Mouse (Mus musculus) granulocyte monocyte progenitor cell, adult 5-6 weeks (primary cell): ENCODE results near the gene Dip2b. TPM values are rescaled to one million over a fixed set of nuclear protein-coding genes. Genes with fewer than 3 reads are reported as not detected.
A peak's percentile ranks its signal among the peaks of the same experiment; 100 is the strongest.

ENCODE experiments used
- ATAC-seq: replicated peaks from 2 replicates; pipeline ENCODE4 v1.8.0; 2016; ENCODE audit warnings: mild to moderate bottlenecking, moderate TSS enrichment, inconsistent platforms; ENCODE audit not compliant: poor library complexity, severe bottlenecking
- total RNA-seq, 2 experiments: library from RNA; stranded (forward) in 1 of 2; stranded (reverse) in 1 of 2; fragments of 200-712, 200-1000 nt in 1 of 2; fragments of >200 nt in 1 of 2; fragmentation: Nextera tagmentation in 1 of 2; gene quantifications; 2 replicates each; pipeline ENCODE4 v1.2.3; 2014 to 2017

Gene Dip2b
- total RNA-seq, 2 experiments from 2014 or later = 11.0 to 13.3 TPM

DNA sequence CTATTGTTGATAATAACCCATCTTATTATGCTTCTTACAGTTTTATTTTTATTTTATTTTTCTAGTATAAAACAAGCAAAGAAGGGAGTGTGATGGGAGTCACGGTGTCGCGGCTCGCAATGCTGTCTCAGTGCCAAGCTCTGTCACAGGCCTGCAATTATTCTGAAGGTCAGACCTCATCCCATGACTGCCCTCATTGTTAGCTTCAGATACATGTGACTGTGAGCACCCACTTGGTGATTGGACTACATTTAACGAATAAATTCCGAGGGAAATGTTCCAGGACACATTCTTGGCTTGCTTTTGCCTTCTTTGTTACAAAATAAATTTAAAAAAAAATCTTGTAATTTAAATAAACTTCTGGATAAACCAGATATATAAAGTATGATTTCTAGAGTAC lies 129.3 kb downstream of the Dip2b start:
- ATAC-seq = no peak

DNA sequence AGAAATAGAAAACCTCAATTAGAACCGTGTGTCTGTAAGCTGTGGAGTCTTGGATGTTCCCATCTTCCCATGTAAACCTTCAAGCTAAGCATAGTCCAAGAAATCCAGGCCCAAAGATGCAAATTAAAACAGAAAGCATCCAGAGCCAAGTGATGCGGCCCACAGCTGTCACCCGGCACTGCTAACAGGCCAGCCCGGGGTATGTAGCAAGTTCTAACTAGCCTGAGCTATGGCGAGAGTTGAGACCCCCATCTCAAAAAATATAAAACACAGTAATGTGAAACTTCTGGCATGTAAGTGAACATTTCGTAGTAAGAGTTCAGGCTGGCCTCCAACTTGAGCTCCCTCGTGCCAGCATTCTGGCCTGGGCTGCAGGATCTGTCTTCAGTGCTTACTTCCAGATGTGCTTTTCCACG lies 129.7 kb downstream of the Dip2b start:
- no peak for ATAC-seq

DNA sequence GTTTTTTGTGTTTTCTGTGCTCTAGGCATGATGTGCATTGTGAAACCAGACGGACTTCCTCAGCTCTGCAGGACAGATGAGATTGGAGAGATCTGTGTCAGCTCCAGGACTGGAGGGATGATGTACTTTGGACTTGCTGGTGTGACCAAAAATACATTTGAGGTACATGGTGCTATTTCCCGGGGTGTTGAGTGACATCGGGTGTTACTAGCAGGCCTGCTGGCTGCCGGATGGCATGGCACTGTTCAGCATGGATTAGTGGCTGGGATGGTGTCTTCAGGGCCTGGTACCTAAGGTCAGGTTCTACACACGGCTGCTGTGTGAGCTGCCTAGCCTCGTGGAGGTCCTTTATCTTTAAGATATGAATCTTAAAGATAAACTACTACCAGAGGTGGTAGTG lies 136.7 kb downstream of the Dip2b start:
- ATAC-seq = no peak

DNA sequence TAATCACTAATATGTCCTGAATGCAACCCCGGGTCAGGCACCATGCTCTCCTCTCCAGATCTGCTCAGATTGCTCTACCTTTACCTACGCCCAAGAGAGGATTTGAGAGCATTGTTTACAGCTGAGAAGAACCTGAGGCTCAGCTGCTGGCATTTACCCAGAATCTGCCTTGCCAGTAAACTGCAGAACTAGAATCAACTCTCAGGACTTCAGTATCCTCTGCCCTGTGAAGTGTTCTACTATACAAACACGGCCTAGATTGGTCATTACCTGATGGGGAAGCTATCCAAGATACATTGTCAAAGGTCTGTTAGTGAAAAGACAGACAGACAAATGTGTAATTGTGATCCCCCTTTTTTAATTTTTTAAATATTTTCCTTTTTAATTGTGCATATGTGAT lies 138.7 kb downstream of the Dip2b start:
- ATAC-seq = no peak

DNA sequence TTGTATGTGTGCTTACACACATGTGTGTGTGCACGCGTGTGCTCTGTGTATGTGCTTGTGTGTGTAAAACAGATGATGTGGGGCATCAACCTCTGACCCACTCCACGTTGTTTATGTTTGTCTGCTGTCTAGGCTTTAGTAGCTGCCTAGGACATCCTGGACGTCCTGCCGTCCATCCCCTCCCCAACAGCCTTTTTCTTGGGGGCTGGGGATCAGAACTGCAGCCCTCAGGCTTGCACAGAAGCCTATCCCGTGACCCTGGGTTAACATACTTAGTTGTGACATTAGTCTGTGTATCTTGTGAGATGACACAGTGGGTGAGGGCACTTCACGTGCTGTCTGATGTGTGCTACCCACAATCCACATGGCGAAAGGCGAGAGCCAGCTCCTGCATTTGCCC lies 139.1 kb downstream of the Dip2b start:
- no peak for ATAC-seq

DNA sequence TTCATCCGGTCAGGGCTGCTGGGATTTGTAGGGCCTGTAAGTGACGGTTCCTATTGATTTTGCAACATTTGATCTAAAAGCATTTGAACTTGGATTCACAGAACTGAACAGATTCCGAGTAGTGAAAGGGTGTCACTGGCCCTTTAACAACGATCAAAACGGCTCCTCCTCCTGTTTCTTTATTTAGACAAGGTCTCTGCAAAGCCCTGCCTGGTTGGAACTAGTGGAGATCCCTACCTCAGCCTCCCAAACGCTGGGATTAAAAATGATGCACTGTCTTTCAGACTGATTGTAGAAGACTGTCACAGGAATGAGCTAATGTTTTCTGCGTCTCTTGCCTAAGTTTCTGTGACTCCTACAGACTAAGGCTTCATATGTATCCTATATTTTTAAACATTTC lies 140.0 kb downstream of the Dip2b start:
- no peak for ATAC-seq

DNA sequence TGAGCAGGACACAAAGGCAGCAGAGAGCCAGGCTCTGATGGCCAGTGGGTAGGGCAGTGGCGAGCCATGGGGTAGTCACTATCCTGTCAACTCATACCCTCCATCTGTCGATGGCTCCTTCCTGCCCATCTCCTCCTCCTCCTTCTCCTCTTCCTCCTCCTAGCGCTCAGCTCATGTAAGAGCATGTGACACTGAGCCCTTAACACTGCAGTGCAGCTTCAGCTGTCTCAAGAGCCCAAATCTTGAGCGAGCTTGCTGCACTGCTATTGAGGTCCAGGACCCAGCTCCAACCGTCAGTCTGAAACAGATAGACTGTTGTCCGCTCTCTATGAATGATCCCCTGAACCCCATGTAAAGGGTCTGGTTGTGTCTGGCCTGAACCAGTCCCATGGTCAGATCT lies 141.2 kb downstream of the Dip2b start:
- peak; percentile 66 for ATAC-seq

DNA sequence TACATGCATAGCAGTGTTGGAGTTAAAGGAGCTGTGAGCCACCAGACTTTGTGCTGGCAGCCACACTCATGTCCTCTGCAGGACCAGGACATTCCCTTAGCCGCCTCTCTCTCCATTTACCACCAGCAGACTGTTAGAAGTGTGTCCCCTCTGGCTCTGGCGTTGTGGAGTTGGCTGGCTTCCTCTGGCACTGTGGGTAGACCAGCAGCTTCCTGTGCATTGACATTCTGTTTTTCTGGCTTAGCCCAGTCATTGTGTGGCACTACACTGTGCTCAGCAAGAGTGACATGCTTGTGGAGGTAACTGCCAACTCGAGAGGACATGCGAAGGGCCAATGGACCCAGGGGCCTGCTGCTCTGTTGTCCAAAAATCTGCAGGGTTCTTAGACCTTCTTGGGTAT lies 141.8 kb downstream of the Dip2b start:
- ATAC-seq = peak; percentile 27

DNA sequence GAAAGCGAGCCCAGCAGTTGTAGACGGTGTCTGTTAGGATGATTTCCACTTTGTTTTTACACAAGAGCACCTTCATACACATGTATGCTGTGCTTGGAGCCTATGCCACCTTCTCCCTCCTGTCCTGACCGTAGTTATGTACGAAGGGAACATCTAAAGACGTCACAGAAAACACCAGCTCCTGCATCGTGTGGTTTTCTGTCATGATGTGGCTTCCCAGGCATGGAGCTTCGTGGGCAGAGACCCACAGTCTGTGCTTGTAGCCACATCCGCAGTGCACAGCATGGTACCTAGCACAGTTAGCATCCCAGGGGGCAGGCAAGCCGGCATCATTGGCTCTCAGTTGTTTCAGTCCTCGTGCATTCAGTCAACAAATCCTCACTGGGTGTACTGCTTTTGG lies 143.4 kb downstream of the Dip2b start:
- ATAC-seq = no peak

DNA sequence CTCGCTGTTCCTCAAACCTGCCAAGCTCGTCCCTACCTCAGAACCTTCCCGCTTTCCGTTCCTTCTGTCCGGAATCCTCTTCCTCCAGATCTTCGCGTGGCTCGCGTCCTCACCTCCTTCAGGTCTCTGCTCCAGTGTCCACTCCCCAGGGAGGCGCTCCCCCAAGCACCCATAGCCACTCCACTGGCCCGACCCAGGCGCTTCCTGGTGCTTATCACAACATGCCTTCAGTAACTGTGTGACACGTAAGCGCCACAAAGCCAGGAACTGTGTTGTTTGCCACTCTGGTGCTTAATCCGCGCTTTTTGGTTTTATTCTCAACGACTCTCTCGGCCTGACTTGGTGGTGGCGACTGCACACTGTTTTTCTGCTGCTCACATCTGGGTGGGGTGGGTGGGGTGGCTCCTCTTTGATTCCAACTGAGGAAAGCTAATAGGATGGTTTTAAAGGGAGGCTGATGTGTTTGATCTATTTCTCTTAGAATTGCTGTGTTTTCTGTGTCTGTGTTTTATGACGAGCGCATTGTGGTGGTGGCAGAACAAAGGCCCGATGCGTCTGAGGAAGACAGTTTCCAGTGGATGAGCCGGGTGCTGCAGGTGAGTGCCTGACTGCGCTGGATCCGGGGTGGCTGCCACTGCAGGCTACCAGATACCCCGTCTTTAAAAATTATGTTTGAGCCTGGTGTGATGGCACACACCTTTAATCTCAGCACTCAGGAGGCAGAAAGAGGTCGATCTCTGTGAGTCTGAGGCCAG lies 144.2 kb downstream of the Dip2b start:
- ATAC-seq = no peak

DNA sequence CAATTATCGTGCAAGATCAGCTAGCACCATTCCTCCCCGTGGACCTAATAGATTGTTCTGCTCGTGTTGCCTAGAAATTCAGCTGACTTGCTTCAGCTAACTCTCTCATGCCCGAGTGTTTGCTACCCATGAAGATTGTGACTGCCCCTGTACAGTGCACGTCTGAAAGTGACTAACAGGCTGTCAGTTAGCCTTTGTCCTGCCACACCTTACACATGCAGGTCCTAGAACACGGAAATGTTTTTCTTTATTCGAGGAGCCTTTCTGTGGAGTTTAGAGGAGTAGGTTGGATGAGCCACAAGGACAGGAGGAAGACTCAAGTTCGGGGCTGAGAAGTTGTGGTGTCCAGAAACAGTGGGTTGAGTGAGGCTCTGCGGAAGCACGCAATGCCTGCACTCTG lies 145.0 kb downstream of the Dip2b start:
- no peak for ATAC-seq

DNA sequence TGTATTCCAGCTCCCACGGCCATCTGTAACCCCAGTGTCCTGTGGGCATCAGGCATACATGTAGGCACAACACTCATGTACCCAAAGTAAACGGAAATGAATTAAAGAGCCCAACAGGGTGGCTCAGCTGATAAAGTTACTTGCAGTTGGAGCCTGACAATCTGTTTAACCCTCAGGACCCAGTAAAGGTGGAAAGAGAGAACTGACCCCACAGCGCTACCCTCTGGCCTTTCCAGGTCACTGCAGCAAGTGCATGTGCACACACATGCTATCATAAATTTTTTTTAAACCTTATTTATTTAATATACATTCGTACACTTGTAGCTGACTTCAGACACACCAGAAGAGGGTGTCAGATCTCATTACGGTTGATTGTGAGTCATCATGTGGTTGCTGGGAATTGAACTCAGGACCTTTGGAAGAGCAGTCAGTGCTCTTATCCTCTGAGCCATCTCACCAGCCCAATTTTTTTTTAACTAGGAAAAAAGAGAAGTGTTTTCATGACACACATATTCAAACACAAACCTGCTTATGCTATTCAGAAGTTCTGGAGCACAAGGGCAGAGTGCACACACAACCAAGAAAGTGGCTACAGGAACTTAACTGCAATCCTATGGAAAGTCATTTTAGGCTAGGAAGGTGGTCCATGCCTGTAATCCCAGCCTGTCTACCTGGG lies 146.5 kb downstream of the Dip2b start:
- 0 out of 2 replicates have a peak, but pooled peaks have one; percentile 34 for ATAC-seq

DNA sequence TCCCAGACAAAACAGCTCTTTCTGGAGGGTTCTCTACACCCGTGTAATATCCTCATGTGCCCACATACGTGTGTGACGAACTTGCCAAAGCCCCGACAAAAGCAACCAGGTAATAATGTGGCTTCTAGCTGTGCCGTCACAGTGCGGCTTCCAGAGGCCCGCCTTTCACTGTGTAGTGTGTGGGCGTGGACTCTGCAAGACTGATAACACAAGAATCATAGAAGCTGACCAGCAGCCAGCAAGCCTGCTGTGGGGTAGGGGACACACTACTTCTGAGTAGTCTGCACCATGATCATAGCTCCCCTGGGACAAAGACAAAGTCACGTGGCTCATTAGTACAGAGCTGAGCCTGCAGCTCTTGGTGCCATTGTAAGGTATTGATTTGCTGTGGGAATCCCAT lies 147.8 kb downstream of the Dip2b start:
- no peak for ATAC-seq

DNA sequence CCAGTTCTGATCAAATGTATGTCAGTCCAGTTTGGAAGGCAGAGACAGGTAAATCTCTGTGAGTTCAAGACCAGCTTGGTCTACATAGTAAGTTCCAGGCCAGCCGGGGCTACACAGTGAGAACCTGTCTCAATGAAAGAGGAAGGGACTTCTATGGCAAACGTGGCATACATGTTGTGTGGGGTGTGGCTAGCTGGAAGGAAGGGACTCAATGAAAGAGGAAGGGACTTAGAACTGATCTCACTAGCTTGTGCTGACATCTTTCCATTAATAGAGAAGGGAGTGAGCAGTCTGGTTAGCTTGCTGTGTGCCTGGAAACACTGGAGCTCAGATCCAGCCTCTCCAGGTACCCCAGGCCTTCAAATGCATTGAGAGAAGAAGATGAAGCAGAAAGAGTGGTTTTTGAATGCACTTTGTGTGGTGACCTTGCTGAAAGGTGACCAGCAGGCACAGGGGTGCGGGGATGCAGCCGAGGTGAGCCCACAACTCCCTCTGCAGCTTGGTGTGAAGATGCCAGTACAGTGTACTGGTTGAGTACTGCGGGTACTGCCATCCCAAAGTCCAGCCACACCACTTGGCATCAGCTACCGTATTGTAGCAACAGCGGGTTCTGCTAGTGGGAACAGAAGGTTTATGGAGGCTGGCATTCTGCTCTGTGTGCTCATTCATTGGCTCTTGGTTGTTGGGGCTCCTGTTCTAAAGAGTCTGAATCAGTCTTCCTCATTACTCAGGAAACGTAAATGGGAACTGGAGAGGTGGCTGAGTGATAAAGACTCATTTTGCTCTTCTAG lies 148.6 kb downstream of the Dip2b start:
- peak; percentile 82 for ATAC-seq

DNA sequence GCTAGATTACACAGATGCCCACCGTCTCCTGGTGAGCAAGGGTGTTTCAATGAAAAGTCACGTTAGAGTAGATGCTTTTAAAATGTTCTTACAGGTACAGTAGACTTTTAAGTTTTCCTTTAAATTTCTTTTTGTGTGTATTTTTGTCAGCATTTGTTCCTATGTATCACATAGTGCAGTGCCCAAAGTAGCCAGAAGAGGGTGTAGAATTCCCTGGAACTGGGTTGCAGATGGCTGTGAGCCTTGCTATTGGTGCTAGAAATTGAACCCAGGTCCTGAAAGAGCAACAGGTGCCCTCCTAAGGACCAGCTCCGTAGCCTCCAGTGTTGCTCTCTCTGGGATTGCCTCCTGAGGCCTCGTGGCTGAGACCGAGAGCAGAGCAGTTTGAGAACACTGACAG lies 150.1 kb downstream of the Dip2b start:
- no peak for ATAC-seq

DNA sequence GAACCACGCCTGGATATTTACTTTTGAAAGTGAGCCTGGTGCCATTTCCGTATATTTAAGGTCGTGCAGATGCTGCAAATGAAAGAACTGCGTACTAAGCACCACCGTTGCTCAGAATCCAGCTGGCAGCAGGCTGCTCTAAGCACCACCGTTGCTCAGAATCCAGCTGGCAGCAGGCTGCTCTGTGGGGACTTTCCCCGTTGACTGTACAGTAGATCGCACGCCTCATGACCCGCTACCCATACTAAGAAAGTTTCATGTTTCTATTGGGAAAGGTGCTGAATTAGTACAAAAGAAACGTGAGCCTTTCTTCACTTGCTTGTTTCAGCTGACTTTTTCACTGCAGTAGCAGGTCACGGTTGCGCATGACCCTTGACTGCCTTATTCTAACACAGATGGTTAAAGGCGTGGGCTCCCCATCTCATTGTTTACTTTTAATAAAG lies 150.5 kb downstream of the Dip2b start:
- no peak for ATAC-seq

DNA sequence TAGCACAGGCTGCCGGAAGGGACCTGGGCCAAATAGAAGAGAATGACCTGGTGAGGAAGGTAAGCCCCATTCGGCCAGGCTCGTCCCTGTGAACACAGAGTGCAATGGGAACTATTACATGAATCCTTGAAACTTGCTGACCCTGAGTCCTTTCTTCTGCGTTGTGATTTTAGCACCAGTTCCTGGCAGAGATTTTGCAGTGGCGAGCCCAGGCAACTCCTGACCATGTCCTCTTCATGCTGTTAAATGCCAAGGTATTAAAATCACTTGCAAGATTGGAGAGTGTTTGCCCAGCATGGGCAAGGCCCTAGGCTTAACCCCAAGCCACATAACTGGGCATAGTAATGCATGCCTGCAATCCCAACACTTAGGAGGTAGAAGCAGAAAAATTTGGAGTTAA lies 151.6 kb downstream of the Dip2b start:
- ATAC-seq = no peak

DNA sequence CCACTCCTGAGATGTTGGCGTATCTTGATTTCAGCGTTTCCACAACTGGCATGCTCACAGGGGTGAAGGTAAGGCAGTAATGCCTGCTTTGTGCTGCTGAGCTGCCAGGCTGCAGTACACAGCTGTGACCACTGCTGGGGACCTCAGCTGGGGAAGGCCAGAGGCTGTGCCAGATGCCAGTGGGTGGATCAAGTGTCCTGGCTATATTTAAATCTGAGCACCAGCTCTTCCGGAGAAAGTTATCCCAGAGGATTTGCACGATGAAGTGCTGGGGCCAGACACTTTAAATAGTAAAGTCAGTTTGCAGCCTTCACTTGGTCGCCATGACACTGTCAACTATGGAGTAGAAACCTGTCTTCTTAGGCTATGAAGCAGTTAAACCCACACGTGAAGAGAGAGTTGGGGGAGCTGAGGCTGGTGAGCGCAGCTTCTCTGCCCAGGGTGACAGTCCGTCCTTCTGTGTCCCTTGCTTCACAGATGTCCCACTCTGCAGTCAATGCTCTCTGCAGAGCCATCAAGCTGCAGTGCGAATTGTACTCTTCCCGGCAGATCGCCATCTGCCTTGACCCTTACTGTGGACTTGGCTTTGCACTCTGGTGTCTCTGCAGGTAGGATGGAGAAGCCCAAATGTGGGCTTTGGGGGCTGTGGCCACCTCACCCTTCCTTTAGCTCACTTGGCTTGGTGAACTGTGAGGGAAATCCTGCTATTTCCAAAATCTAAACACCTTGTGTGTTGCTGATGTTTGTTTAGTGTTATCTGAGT lies 160.7 kb downstream of the Dip2b start:
- no peak for ATAC-seq

DNA sequence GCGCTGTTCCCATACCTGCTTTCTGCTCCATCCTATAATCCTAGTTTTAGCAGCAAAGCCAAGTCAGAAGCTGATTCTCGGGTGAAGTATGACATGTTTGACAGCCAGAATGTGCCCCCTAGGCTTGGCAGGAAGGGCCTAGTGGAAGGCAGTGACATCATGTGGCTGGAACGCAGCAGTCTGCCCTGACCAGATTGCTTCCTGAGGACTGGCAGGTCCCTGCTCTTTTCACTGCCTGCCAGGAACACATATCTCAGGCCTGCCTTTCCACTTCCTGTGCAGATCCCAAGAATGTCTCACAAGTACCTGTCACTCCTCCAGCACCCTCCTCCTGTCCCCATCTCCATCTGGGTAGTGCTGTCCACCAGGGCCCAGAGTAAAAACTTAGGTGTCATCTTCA lies 161.3 kb downstream of the Dip2b start:
- no peak for ATAC-seq

DNA sequence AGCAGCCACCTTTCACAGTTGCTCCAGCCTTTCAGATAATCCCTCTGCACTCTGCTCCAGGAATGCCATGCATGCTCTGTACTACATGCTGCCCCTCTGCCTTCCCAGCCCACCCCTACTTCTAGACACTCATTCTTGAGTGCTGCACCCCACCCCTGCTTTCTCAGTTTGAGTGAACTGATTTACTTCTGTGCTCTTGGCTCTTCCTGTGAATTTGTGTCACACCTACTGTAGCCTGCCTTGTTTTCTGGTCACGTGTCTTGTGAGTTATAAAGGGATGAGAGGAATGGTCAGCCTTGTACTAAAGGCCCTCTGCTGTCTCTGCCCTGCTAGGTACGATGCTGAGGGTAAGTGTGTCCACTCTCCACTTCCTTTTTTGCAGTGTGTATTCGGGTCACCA lies 163.3 kb downstream of the Dip2b start:
- ATAC-seq = no peak
